ENCODE assay signal across 28 mouse cellular contexts in genomic region chr3:22559556-22559955, GRCm38 (mm10).
"Had no signal": no experiment of that assay in that cellular context is flagged by ENCODE, and none has a peak within 500 bp of the region (broad histone marks: within the 10 kb centered on the region; RNA-seq: fewer than 3 reads in every experiment).

No protein-coding gene starts in this region.

- H3K4me2 ChIP-seq: heart, embryonic 12.5 days; hindbrain, embryonic 12.5 days; hindbrain, embryonic 15.5 days; kidney, embryonic 15.5 days; limb, embryonic 12.5 days; liver, embryonic 11.5 days; liver, embryonic 13.5 days; liver, embryonic 15.5 days had no signal

- H3K9ac ChIP-seq: heart, embryonic 12.5 days; hindbrain, embryonic 12.5 days; hindbrain, embryonic 15.5 days; kidney, embryonic 15.5 days; limb, embryonic 12.5 days; liver, embryonic 13.5 days; liver, embryonic 15.5 days had no signal

- H3K27me3 ChIP-seq: heart, embryonic 12.5 days; hindbrain, embryonic 12.5 days; hindbrain, embryonic 15.5 days; kidney, embryonic 15.5 days; limb, embryonic 12.5 days; liver, embryonic 13.5 days; liver, embryonic 15.5 days had no signal

- ATAC-seq: hindbrain, postnatal 0 days; intestine, embryonic 16.5 days had no signal

- H3K9me3 ChIP-seq: liver, embryonic 15.5 days had no signal

- H3K4me3 ChIP-seq: gastrocnemius, adult 2 months; heart, embryonic 10.5 days; heart, embryonic 12.5 days; hindbrain, embryonic 10.5 days; hindbrain, embryonic 12.5 days; hindbrain, embryonic 15.5 days; kidney, embryonic 15.5 days; left cerebral cortex, adult 2 months; limb, embryonic 10.5 days; limb, embryonic 12.5 days; liver, embryonic 13.5 days; liver, embryonic 15.5 days had no signal

- H3K36me3 ChIP-seq: heart, embryonic 10.5 days; heart, embryonic 12.5 days; hindbrain, embryonic 10.5 days; hindbrain, embryonic 12.5 days; hindbrain, embryonic 15.5 days; kidney, embryonic 15.5 days; limb, embryonic 10.5 days; limb, embryonic 12.5 days; liver, embryonic 13.5 days; liver, embryonic 15.5 days had no signal

- H3K4me1 ChIP-seq: heart, embryonic 10.5 days; heart, embryonic 12.5 days; hindbrain, embryonic 10.5 days; hindbrain, embryonic 12.5 days; hindbrain, embryonic 15.5 days; kidney, embryonic 15.5 days; limb, embryonic 10.5 days; limb, embryonic 12.5 days; liver, embryonic 13.5 days; liver, embryonic 15.5 days had no signal

- DNase-seq: gastrocnemius, adult 2 months; gastrocnemius, postnatal 10 days; gastrocnemius, postnatal 25 days; heart, adult 18-20 months; heart, postnatal 10 days; heart, postnatal 4 days; kidney, adult 11 months; kidney, adult 2 months; kidney, postnatal 14 days; kidney, postnatal 36 days; layer of hippocampus, adult 9-11 months; layer of hippocampus, postnatal 36 days; liver; liver, embryonic 13.5 days had no signal

- H3K27ac ChIP-seq: gastrocnemius, adult 2 months; heart, embryonic 10.5 days; hindbrain, embryonic 10.5 days; hindbrain, embryonic 12.5 days; hindbrain, embryonic 15.5 days; hindbrain, postnatal 0 days; kidney, embryonic 15.5 days; kidney, postnatal 0 days; left cerebral cortex, adult 2 months; limb, embryonic 10.5 days; limb, embryonic 12.5 days; liver, embryonic 13.5 days; liver, embryonic 15.5 days had no signal
